Mouse (Mus musculus) intestine, embryonic 16.5 days (tissue): ENCODE measurements at regions not wholly inside any gene's neighbourhood (a gene's known extent, or its start where the extent isn't known, plus 50 kb on each side); places are given as distances from the start of the nearest gene placed in this dataset.
"Not testable (repeated sequence)": the region's sequence is repeated elsewhere in the genome, so short reads cannot be mapped to it uniquely, and the experiment has no call there.

Experiments
- ATAC-seq: fragments of 200-750 bp; cut with Nextera tagmentation; 2 replicates; pipeline ENCODE4 v1.8.0; 2017; ENCODE audit warnings: moderate TSS enrichment, moderate library complexity
- H3K27ac ChIP-seq: fragments of 300-500 bp; sonication (generic); 2 replicates; pipeline ENCODE4 v1.5.1; 2014; ENCODE audit warnings: mild to moderate bottlenecking, low read length
- H3K27me3 ChIP-seq: fragments of 300-500 bp; sonication (generic); replicated peaks from 2 replicates; pipeline ENCODE4 v1.6.1; 2014; ENCODE audit warnings: low read length, control low read depth, mixed read lengths; ENCODE audit not compliant: control insufficient read depth, insufficient read depth
- H3K36me3 ChIP-seq: fragments of 300-500 bp; sonication (generic); 2 replicates; pipeline ENCODE4 v1.6.1; 2014; ENCODE audit warnings: low read length, control low read depth; ENCODE audit not compliant: control insufficient read depth, insufficient read depth
- H3K4me1 ChIP-seq: fragments of 300-500 bp; sonication (generic); 2 replicates; pipeline ENCODE4 v1.6.1; 2014; ENCODE audit warnings: low read length, control low read depth, mixed read lengths; ENCODE audit not compliant: control insufficient read depth, insufficient read depth
- H3K4me2 ChIP-seq: fragments of 300-500 bp; sonication (generic); 2 replicates; pipeline ENCODE4 v1.6.1; 2014; ENCODE audit warnings: low read depth, low read length, control low read depth
- H3K4me3 ChIP-seq: fragments of 300-500 bp; sonication (generic); 2 replicates; pipeline ENCODE4 v1.5.1; 2014; ENCODE audit warnings: mild to moderate bottlenecking, low read length
- H3K9ac ChIP-seq: fragments of 300-500 bp; sonication (generic); 2 replicates; pipeline ENCODE4 v1.6.1; 2014; ENCODE audit warnings: low read depth, low read length
- H3K9me3 ChIP-seq: fragments of 300-500 bp; sonication (generic); 2 replicates; pipeline ENCODE4 v1.6.1; 2016; ENCODE audit warnings: low read length, control low read depth; ENCODE audit not compliant: control insufficient read depth
- WGBS: fragments of 180-500 bp; shearing (Covaris S2); extraction: QIAGEN DNeasy Blood & Tissue Kit; methylation state at CpG from one replicate; pipeline ENCODE4 v1.1.7; 2014; 5-methylcytosine and 5-hydroxymethylcytosine counted together

GRCm38 (mm10) chrX:17505692-17506091 is 66.4 kb downstream of the Fundc1 start:
- Histone ChIP-seq H3K27ac (no peak overlapping the region), H3K4me2 (no peak overlapping the region), H3K4me1 (no peaks in the 10 kb centered on the region), H3K36me3 (no peaks in the 10 kb centered on the region), H3K27me3 (no peaks in the 10 kb centered on the region), H3K9me3 (no peaks in the 10 kb centered on the region), H3K9ac (no peak overlapping the region), H3K4me3 (no peak overlapping the region)
- WGBS, result 96% methylated on average over 2 of the region's 2 CpGs
- ATAC-seq, result no peak

- H3K4me3 ChIP-seq, H3K36me3 ChIP-seq, ATAC-seq, H3K27me3 ChIP-seq, H3K27ac ChIP-seq, H3K4me1 ChIP-seq, H3K9me3 ChIP-seq, H3K9ac ChIP-seq, H3K4me2 ChIP-seq: not testable (repeated sequence)
- 43% methylated on average over 3 of the region's 3 CpGs for WGBS
Measured at GRCm38 (mm10) chrX:17473129-17473528, 99.0 kb downstream of the Fundc1 start.

- H3K4me1 ChIP-seq, result no peaks in the 10 kb centered on the region
- no peak overlapping the region for H3K4me3 ChIP-seq
- no peak overlapping the region for H3K9ac ChIP-seq
- no peaks in the 10 kb centered on the region for H3K27me3 ChIP-seq
- no peaks in the 10 kb centered on the region for H3K36me3 ChIP-seq
- 49% methylated on average over 2 of the region's 2 CpGs for WGBS
- no peaks in the 10 kb centered on the region for H3K9me3 ChIP-seq
- no peak overlapping the region for H3K27ac ChIP-seq
- H3K4me2 ChIP-seq, result no peak overlapping the region
- ATAC-seq, result 0 out of 2 replicates have a peak, but pooled peaks have one; percentile 48
Measured at GRCm38 (mm10) chrX:17456515-17456914, 115.6 kb downstream of the Fundc1 start.

DNA sequence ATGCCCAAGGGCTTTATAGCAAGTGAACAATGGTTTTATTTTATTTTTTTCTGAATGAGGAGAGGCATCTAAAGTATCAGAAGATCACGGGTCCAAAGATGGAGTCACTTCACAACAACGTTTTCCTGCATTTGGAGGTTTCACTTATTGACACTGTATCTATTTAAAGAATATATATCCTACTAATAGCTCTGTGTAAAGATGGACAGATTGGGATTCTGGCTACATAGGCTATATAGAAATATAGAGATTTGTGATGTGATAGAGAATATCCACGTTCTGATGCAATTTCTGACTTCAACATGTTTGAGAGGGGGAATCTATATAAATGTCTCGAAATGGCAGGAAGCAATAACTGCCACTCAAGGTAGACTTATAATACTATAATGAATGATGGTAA is 96.0 kb upstream of the Efhc2 start:
- Histone ChIP-seq H3K4me2 (no peak overlapping the region), H3K36me3 (no peaks in the 10 kb centered on the region), H3K4me3 (no peak overlapping the region), H3K4me1 (no peaks in the 10 kb centered on the region), H3K27ac (no peak overlapping the region), H3K9me3 (no peaks in the 10 kb centered on the region), H3K9ac (no peak overlapping the region), H3K27me3 (no peaks in the 10 kb centered on the region)
- no peak for ATAC-seq
- 74% methylated on average over 4 of the region's 4 CpGs for WGBS

- H3K36me3 ChIP-seq, result no peaks in the 10 kb centered on the region
- H3K9ac ChIP-seq, result no peak overlapping the region
- no peaks in the 10 kb centered on the region for H3K27me3 ChIP-seq
- H3K9me3 ChIP-seq, result no peaks in the 10 kb centered on the region
- no peak overlapping the region for H3K4me3 ChIP-seq
- H3K4me1 ChIP-seq, result no peaks in the 10 kb centered on the region
- ATAC-seq, result no peak
- H3K4me2 ChIP-seq, result no peak overlapping the region
- WGBS, result 63% methylated on average over 2 of the region's 2 CpGs
- no peak overlapping the region for H3K27ac ChIP-seq
Measured at GRCm38 (mm10) chrX:17404271-17404670, 85.1 kb upstream of the Efhc2 start.
